Mouse (Mus musculus) left cerebral cortex, postnatal 36 days (tissue): ENCODE results near the gene Zfp551. TPM values are rescaled to one million over a fixed set of nuclear protein-coding genes. Genes with fewer than 3 reads are reported as not detected.

Experiments used
- DNase-seq, 2 experiments: peaks; one replicate each; pipeline ENCODE4 v3.0.0; 2021 to 2022; ENCODE audit warnings: low spot score in 2 of 2, mixed read lengths in 1 of 2
- intact Hi-C: fragments of 180-260 bp; cut with DNase I; formaldehyde crosslinking; loops from one replicate; pipeline ENCODE4 v1.15.1; 2025
- total RNA-seq, 2 experiments: library from RNA; stranded (reverse); gene quantifications; 2 replicates each; pipeline ENCODE4 v1.2.3; 2021

Gene Zfp551
- 1 to 10 TPM; 7.6 to 7.7 TPM for total RNA-seq

DNA sequence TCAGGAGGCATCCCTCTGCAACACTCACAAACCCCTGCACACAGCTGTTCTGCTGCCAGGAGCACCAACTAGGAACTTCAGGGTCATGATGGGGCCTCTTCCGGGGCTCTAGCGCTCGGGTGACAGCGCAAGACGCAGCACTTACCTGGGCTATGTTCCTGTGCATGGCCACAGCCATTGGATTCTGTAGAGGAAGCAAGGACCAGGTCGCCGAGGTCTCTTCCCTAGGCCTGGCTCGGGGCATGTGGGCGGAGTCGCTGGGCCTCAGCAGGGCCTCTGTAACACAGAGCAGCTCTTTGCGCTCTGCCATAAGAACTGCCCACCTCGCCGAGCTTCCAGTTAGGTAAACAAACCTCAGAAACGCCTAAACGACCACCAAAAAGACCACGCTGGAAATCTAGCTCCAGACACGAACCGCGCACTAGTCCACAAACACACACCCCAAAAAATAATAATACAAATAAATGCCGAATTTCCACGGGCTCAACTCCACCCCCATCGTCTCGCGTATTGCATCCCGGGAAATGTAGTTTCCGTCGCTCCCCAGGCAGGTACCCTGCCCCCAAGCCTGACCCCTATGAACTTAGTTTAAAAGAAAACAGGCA, at the start of gene Zfp551:
Gene Zfp551, minus strand, starts transcription at position 507 of the 605 bp plus-strand sequence.
- intact Hi-C loops = no loop called here
- DNase-seq = peak; percentile 64 to 72

GRCm38 (mm10) chr7:12422855-12423254, 304 bp upstream of the Zfp551 start:
- no peak for DNase-seq
- intact Hi-C loops = no loop called here

- intact Hi-C loops = no loop called here
- DNase-seq = peak; percentile 3 to 5
These were observed 810 bp downstream of the Zfp551 start for GRCm38 (mm10) chr7:12421741-12422140.

DNA sequence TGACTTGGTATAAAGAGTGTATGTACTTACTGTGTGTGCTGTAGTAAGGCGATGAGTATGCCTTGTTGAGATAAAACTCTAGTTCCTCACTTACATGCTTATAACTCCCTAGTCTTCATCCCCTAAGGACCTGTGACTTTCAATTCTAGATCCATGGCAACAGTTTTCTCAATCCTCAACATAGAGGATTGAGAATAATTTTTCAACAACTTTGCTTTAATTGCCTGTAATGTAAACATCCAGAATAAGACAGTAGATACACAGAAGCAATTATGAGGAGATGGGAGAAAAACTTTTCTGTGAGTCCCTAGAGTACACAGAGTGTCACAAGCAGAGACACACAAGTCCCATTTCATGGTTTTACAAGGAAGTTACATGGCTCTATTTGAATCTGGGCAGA, 53.4 kb downstream of the Zfp551 start, which contains the start of gene Vmn1r84:
Gene Vmn1r84, minus strand, starts transcription at position 101 of the 400 bp plus-strand sequence.
- DNase-seq = no peak
- intact Hi-C loops = no loop called here

Other genes starting within 250 kb of the Zfp551 start
- gene Vmn1r80, start 233.5 kb downstream of the Zfp551 start, total RNA-seq = not detected
- not detected for gene Vmn1r81, start 154.5 kb downstream of the Zfp551 start, total RNA-seq
- gene Vmn1r82, start 122.3 kb downstream of the Zfp551 start, total RNA-seq = not detected
- gene Vmn1r83, start 93.3 kb downstream of the Zfp551 start, total RNA-seq = not detected
- gene Vmn1r84, start 53.5 kb downstream of the Zfp551 start, total RNA-seq = not detected
- gene Zfp606, start 55.5 kb upstream of the Zfp551 start, total RNA-seq = 10 to 100 TPM; 11.1 to 16.0 TPM
- gene 2900092C05Rik, start 89.8 kb upstream of the Zfp551 start, total RNA-seq = not detected
- gene Vmn2r53, start 186.0 kb upstream of the Zfp551 start, total RNA-seq = under 1 TPM; 0.02 to 0.11 TPM
- not detected for gene Vmn2r54, start 217.6 kb upstream of the Zfp551 start, total RNA-seq